Comparison of ENCODE assay signal across 8 mouse cellular contexts in genomic region chr4:108117488-108117887, GRCm38 (mm10). TPM values are rescaled to one million over a fixed set of nuclear protein-coding genes. Genes with fewer than 3 reads are reported as not detected.
DNase-seq lines count a peak whose midpoint lies in the region; ATAC-seq and TF ChIP-seq lines count a peak whose summit lies in the region.

No protein-coding gene starts in this region.

- no peak overlapping the region for H3K9ac ChIP-seq in hindbrain, embryonic 14.5 days
- H3K9ac ChIP-seq in hindbrain, postnatal 0 days (replicated peaks; ENCODE audit: low read length), result no peak overlapping the region

- no peak for TF ChIP-seq CTCF in hindbrain, postnatal 0 days (IDR thresholded peaks at IDR 0.05; ENCODE audit: low read depth)
- TF ChIP-seq CTCF in cerebellum, adult 2 months (IDR thresholded peaks at IDR 0.05; ENCODE audit: borderline replicate concordance, insufficient read depth, low read depth, low read length), result no peak

- H3K4me3 ChIP-seq in hindbrain, embryonic 14.5 days (replicated peaks; ENCODE audit: low read length), result no peak overlapping the region
- H3K4me3 ChIP-seq in hindbrain, postnatal 0 days (ENCODE audit: low read length), result no peak overlapping the region
- H3K4me3 ChIP-seq in cerebellum, adult 2 months (replicated peaks; ENCODE audit: insufficient read depth, low read depth, low read length), result no peak overlapping the region

- no peak for TF ChIP-seq POLR2A in cerebellum, adult 2 months (IDR thresholded peaks at IDR 0.05; ENCODE audit: borderline replicate concordance, insufficient read depth, low read length)

- H3K27ac ChIP-seq in hindbrain, embryonic 14.5 days, result no peak overlapping the region
- H3K27ac ChIP-seq in hindbrain, postnatal 0 days, result no peak overlapping the region
- H3K27ac ChIP-seq in cerebellum, adult 2 months (ENCODE audit: insufficient read depth, low read length), result no peak overlapping the region

- H3K4me1 ChIP-seq in hindbrain, embryonic 14.5 days (replicated peaks; ENCODE audit: control insufficient read depth, insufficient read depth, low read length), result no peaks in the 10 kb centered on the region
- H3K4me1 ChIP-seq in hindbrain, postnatal 0 days (ENCODE audit: insufficient read depth, low read length), result no peaks in the 10 kb centered on the region
- no peaks in the 10 kb centered on the region for H3K4me1 ChIP-seq in cerebellum, adult 2 months (ENCODE audit: control insufficient read depth, insufficient read depth, low read length)

- no peak for DNase-seq in hindbrain, embryonic 14.5 days (ENCODE audit: low spot score)
- DNase-seq in hindbrain, postnatal 0 days (ENCODE audit: low spot score), result no peak
- DNase-seq in right cerebral cortex, postnatal 10 days (ENCODE audit: low spot score in 2 of 2), result peak; percentile 25 to 27
- no peak for DNase-seq in right cerebral cortex, postnatal 14 days
- DNase-seq in cerebellum, adult 2 months, result peak; percentile 17 to 23
- peak; percentile 15 for DNase-seq in neural tube, embryonic 10.5 days (ENCODE audit: extremely low spot score, low spot score)
- DNase-seq in urinary bladder, postnatal 4 days (ENCODE audit: low spot score in 2 of 2), result no peak
- no peak for DNase-seq in adrenal gland, adult 2 months

- H3K4me2 ChIP-seq in hindbrain, embryonic 14.5 days (replicated peaks), result 0 out of 2 replicates have a peak overlapping the region, but pooled peaks have one; percentile 62
- no peak overlapping the region for H3K4me2 ChIP-seq in hindbrain, postnatal 0 days (ENCODE audit: low read depth, low read length)

- no peaks in the 10 kb centered on the region for H3K9me3 ChIP-seq in hindbrain, embryonic 14.5 days (ENCODE audit: control insufficient read depth, low read length)
- H3K9me3 ChIP-seq in hindbrain, postnatal 0 days (ENCODE audit: low read length), result no peaks in the 10 kb centered on the region

- ATAC-seq in hindbrain, embryonic 14.5 days (ENCODE audit: low FRiP score), result no peak
- no peak for ATAC-seq in hindbrain, postnatal 0 days

- WGBS in hindbrain, embryonic 14.5 days, result 95% methylated on average over 8 of the region's 8 CpGs
- 89% methylated on average over 8 of the region's 8 CpGs for WGBS in hindbrain, postnatal 0 days
- WGBS in cerebellum, adult 2 months, result 93% methylated on average over 8 of the region's 8 CpGs

- no peaks in the 10 kb centered on the region for H3K27me3 ChIP-seq in hindbrain, embryonic 14.5 days (ENCODE audit: control insufficient read depth, insufficient read depth, low read length)
- no peaks in the 10 kb centered on the region for H3K27me3 ChIP-seq in hindbrain, postnatal 0 days (ENCODE audit: insufficient read depth, low read length)
- H3K27me3 ChIP-seq in cerebellum, adult 2 months (ENCODE audit: control insufficient read depth, insufficient read depth, low read length), result no peaks in the 10 kb centered on the region; the same call in 1 of the 2 replicates

- H3K36me3 ChIP-seq in hindbrain, embryonic 14.5 days (replicated peaks; ENCODE audit: control insufficient read depth, insufficient read depth), result no peaks in the 10 kb centered on the region
- H3K36me3 ChIP-seq in hindbrain, postnatal 0 days (ENCODE audit: insufficient read depth, low read length), result no peaks in the 10 kb centered on the region

RNA-seq across cellular contexts. Expression of gene Podn, which starts 21.2 kb away (rescaled TPM):
- 0.29 and 0.68 TPM in 2 replicates for polyA plus RNA-seq in hindbrain, embryonic 14.5 days (2014; fragmentation: Nextera tagmentation; extraction: Ambion mirVana)
- total RNA-seq in hindbrain, postnatal 0 days (2014; rRNA removed), result 2.5 and 4.0 TPM in 2 replicates
- 0.74 and 1.2 TPM in 2 replicates for polyA plus RNA-seq in hindbrain, postnatal 0 days (2015; fragmentation: Nextera tagmentation; extraction: Ambion mirVana)
- 1.0 and 1.8 TPM in 2 replicates for polyA plus RNA-seq in cerebellum, adult 2 months (2012; rRNA removed)
- total RNA-seq in adrenal gland, adult 2 months (2021), result 10 to 100 TPM in 1 of 2 experiments, 1 to 10 TPM in 1; 8.0 to 17.4 TPM
- polyA plus RNA-seq in adrenal gland, adult 2 months (2012; rRNA removed), result 17.6 and 21.9 TPM in 2 replicates

RNA-seq across cellular contexts. Expression of gene Scp2, which starts 27.3 kb away (rescaled TPM):
- 218 and 225 TPM in 2 replicates for polyA plus RNA-seq in hindbrain, embryonic 14.5 days (2014; fragmentation: Nextera tagmentation; extraction: Ambion mirVana)
- total RNA-seq in hindbrain, postnatal 0 days (2014; rRNA removed), result 111 and 142 TPM in 2 replicates
- polyA plus RNA-seq in hindbrain, postnatal 0 days (2015; fragmentation: Nextera tagmentation; extraction: Ambion mirVana), result 239 and 255 TPM in 2 replicates
- 223 and 224 TPM in 2 replicates for polyA plus RNA-seq in cerebellum, adult 2 months (2012; rRNA removed)
- 100 to 1,000 TPM; 265 to 443 TPM for total RNA-seq in adrenal gland, adult 2 months (2021)
- polyA plus RNA-seq in adrenal gland, adult 2 months (2012; rRNA removed), result 70.2 and 70.8 TPM in 2 replicates

RNA-seq across cellular contexts. Expression of gene Echdc2, which starts 47.7 kb away (rescaled TPM):
- 8.8 and 11.1 TPM in 2 replicates for polyA plus RNA-seq in hindbrain, embryonic 14.5 days (2014; fragmentation: Nextera tagmentation; extraction: Ambion mirVana)
- total RNA-seq in hindbrain, postnatal 0 days (2014; rRNA removed), result 13.7 and 26.5 TPM in 2 replicates
- polyA plus RNA-seq in hindbrain, postnatal 0 days (2015; fragmentation: Nextera tagmentation; extraction: Ambion mirVana), result 14.4 and 19.3 TPM in 2 replicates
- 62.7 and 78.7 TPM in 2 replicates for polyA plus RNA-seq in cerebellum, adult 2 months (2012; rRNA removed)
- 10 to 100 TPM; 23.0 to 26.4 TPM for total RNA-seq in adrenal gland, adult 2 months (2021)
- polyA plus RNA-seq in adrenal gland, adult 2 months (2012; rRNA removed), result 82.2 and 91.8 TPM in 2 replicates

Comparison
In these comparisons a context has a peak if more than half of its experiments do, and no peak if none do; other contexts are left out.
1. DNase-seq: peak in right cerebral cortex, postnatal 10 days (2 of 2), cerebellum, adult 2 months (2 of 2) and neural tube, embryonic 10.5 days (single experiment); none in hindbrain, embryonic 14.5 days (single experiment), hindbrain, postnatal 0 days (single experiment), right cerebral cortex, postnatal 14 days (single experiment), urinary bladder, postnatal 4 days (0 of 2) and adrenal gland, adult 2 months (single experiment).